Mouse (Mus musculus): ENCODE results near the gene Ybx1. TPM values are rescaled to one million over a fixed set of nuclear protein-coding genes. Genes with fewer than 3 reads are reported as not detected.

The Ybx1 gene
- polyA plus RNA-seq, 1 experiment, result 1,779 TPM

- H3K36me3 ChIP-seq (replicated peaks; ENCODE audit: low read length), result peaks cover 2% of the 10 kb centered on the region
- H3K4me3 ChIP-seq (replicated peaks), result peak overlapping the region; percentile 31
- peaks cover 26% of the 10 kb centered on the region for H3K27me3 ChIP-seq (replicated peaks)
- H3K4me1 ChIP-seq, result peaks cover 83% of the 10 kb centered on the region
- no peak for TF ChIP-seq FLI1 (IDR thresholded peaks at IDR 0.05; ENCODE audit: low read length)
- TF ChIP-seq GATA1 (IDR thresholded peaks at IDR 0.05; ENCODE audit: borderline replicate concordance, low read length), result no peak
- H3K9me3 ChIP-seq, result no peaks in the 10 kb centered on the region
Measured at GRCm38 (mm10) chr4:119254012-119254618, 40.3 kb downstream of the Ybx1 start.

DNA sequence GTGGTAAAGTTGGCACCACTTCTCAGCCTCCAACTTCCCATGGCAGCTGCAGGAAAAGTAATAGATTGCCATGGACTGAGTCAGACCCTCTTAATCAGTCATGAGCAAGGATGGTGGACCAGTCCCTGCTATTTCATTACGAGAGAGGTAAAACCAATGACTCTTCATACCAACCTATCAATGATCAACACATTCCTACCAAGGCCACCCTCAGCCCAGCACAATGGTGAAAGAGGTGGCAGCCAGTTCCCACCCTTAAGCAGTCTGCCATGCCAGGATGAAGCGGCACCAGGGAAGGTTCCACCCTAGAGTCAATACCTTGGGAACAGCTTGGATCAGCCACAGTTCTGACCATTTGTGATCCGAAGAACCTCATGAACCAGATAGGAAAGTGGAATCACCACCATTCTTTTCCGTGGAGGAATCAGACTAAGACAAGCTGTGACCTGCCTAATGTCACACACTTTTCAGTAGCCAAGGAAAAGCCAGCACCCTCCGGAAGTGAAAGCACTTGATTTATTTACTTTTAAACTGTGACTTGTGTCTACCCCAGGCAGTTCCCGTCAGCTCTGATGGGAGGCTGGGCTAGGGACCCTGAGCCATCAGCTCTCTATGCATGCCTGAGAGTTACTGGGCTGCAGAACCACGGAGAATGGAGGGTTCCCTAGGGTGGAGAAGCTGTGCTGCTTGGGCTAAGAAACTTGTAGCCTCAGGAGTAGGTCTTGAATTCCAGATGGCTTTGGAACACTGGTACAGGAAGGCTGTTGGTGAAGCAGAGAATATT is 42.2 kb downstream of the Ybx1 start:
- H3K4me1 ChIP-seq, result peaks cover 85% of the 10 kb centered on the region
- peaks cover 20% of the 10 kb centered on the region for H3K36me3 ChIP-seq (replicated peaks; ENCODE audit: low read length)
- no peaks in the 10 kb centered on the region for H3K9me3 ChIP-seq
- peaks cover 24% of the 10 kb centered on the region for H3K27me3 ChIP-seq (replicated peaks)
- TF ChIP-seq GATA1 (IDR thresholded peaks at IDR 0.05; ENCODE audit: borderline replicate concordance, low read length), result no peak
- TF ChIP-seq FLI1 (IDR thresholded peaks at IDR 0.05; ENCODE audit: low read length), result no peak
- H3K4me3 ChIP-seq (replicated peaks), result no peak overlapping the region

DNA sequence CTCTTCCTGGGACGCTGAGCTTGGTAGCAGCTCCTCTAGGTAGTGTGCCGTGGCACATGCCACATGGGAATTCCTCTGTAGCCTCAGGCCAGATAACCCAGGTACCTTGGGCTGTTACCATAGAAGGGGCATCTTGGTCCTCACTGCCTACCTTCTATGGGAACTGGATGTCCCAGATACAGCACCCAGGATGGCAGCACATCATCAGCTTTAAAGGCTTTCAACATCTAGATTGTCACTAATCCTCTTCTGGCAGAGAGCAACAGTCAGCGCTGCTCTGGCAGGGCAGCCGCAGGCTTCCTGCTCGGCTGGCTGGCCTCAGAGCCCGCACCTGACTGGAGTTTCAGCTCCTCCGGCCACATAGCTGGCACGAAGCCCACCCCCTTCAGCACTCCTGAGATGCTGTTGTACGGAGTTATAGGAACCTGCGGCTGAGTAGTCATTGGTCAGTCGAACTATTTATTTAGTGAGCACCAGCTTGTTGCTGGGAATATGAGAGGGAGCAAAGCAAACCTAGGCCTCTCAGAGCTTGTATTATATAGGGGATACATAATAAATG is 45.9 kb downstream of the Ybx1 start:
- Histone ChIP-seq H3K27me3 (replicated peaks) (peaks cover 14% of the 10 kb centered on the region), H3K36me3 (replicated peaks; ENCODE audit: low read length) (peaks cover 57% of the 10 kb centered on the region), H3K4me3 (replicated peaks) (no peak overlapping the region), H3K9me3 (no peaks in the 10 kb centered on the region), H3K4me1 (peaks cover 81% of the 10 kb centered on the region)
- TF ChIP-seq FLI1 (IDR thresholded peaks at IDR 0.05; ENCODE audit: low read length) (no peak), GATA1 (IDR thresholded peaks at IDR 0.05; ENCODE audit: borderline replicate concordance, low read length) (no peak)

- peaks cover 12% of the 10 kb centered on the region for H3K27me3 ChIP-seq (replicated peaks)
- H3K36me3 ChIP-seq (replicated peaks; ENCODE audit: low read length), result peaks cover 65% of the 10 kb centered on the region
- peaks cover 73% of the 10 kb centered on the region for H3K4me1 ChIP-seq
- H3K4me3 ChIP-seq (replicated peaks), result no peak overlapping the region
- TF ChIP-seq GATA1 (IDR thresholded peaks at IDR 0.05; ENCODE audit: borderline replicate concordance, low read length), result no peak
- TF ChIP-seq FLI1 (IDR thresholded peaks at IDR 0.05; ENCODE audit: low read length), result no peak
- H3K9me3 ChIP-seq, result no peaks in the 10 kb centered on the region
Measured at GRCm38 (mm10) chr4:119247462-119248235, 46.8 kb downstream of the Ybx1 start.

DNA sequence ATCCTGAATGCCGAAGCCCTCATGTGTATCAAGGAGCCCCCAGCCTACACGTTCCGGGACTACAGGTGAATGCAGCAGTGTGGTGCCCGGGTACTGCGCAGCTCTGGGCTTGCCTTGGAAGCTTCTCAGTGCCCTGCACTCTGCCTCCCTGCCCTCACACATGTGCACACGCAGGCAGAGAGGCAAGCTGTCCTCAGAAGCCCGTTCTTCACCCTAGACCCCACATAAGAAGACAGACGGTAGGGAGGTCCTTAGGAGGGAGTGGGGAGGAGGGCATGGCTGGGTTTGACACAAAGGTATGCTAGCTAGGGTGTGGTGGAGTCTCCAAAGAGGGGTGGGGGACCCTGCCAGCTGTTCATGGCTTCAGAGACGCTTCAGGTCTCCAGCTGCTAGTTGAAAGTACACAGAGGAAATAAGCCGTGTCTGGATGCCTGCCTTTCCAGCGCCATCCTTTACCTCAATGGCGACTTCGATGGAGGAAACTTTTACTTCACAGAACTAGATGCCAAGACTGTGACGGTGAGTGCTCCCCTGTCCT is 47.6 kb downstream of the Ybx1 start:
- Histone ChIP-seq H3K4me3 (replicated peaks) (peak overlapping the region; percentile 30), H3K27me3 (replicated peaks) (peaks cover 6% of the 10 kb centered on the region), H3K9me3 (no peaks in the 10 kb centered on the region), H3K36me3 (replicated peaks; ENCODE audit: low read length) (peaks cover 74% of the 10 kb centered on the region), H3K4me1 (peaks cover 70% of the 10 kb centered on the region)
- TF ChIP-seq GATA1 (IDR thresholded peaks at IDR 0.05; ENCODE audit: borderline replicate concordance, low read length) (no peak), FLI1 (IDR thresholded peaks at IDR 0.05; ENCODE audit: low read length) (no peak)

GRCm38 (mm10) chr4:119245961-119246360 is 48.4 kb downstream of the Ybx1 start:
- H3K9me3 ChIP-seq, result no peaks in the 10 kb centered on the region
- H3K4me1 ChIP-seq, result peaks cover 67% of the 10 kb centered on the region
- H3K4me3 ChIP-seq (replicated peaks), result peak overlapping the region; percentile 11
- H3K27me3 ChIP-seq (replicated peaks), result no peaks in the 10 kb centered on the region
- peaks cover 82% of the 10 kb centered on the region for H3K36me3 ChIP-seq (replicated peaks; ENCODE audit: low read length)
- TF ChIP-seq GATA1 (IDR thresholded peaks at IDR 0.05; ENCODE audit: borderline replicate concordance, low read length) (no peak), FLI1 (IDR thresholded peaks at IDR 0.05; ENCODE audit: low read length) (no peak)

DNA sequence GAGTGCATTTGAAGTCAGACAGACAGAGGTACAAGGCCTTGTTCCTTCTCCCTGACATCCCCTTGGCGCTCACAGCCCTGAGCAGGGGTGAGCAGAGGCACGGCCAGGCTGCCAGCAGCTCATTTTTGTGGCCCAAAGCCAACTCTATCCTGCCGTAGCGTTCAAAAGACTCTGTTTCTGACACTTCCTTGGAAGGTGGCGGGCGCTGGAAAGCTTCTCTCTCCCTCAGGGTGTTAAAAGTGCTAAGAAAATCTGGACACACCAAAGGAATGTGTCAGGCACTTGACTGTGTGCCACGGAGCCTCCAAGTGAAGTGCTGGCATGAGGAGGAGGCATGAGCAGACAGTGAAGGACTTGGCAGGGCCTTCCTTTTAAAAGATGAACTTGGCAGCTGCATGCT is 48.8 kb downstream of the Ybx1 start:
- no peaks in the 10 kb centered on the region for H3K27me3 ChIP-seq (replicated peaks)
- H3K4me1 ChIP-seq, result peaks cover 64% of the 10 kb centered on the region
- H3K36me3 ChIP-seq (replicated peaks; ENCODE audit: low read length), result peaks cover 86% of the 10 kb centered on the region
- H3K9me3 ChIP-seq, result no peaks in the 10 kb centered on the region
- H3K4me3 ChIP-seq (replicated peaks), result no peak overlapping the region
- TF ChIP-seq GATA1 (IDR thresholded peaks at IDR 0.05; ENCODE audit: borderline replicate concordance, low read length), result no peak
- TF ChIP-seq FLI1 (IDR thresholded peaks at IDR 0.05; ENCODE audit: low read length), result no peak

DNA sequence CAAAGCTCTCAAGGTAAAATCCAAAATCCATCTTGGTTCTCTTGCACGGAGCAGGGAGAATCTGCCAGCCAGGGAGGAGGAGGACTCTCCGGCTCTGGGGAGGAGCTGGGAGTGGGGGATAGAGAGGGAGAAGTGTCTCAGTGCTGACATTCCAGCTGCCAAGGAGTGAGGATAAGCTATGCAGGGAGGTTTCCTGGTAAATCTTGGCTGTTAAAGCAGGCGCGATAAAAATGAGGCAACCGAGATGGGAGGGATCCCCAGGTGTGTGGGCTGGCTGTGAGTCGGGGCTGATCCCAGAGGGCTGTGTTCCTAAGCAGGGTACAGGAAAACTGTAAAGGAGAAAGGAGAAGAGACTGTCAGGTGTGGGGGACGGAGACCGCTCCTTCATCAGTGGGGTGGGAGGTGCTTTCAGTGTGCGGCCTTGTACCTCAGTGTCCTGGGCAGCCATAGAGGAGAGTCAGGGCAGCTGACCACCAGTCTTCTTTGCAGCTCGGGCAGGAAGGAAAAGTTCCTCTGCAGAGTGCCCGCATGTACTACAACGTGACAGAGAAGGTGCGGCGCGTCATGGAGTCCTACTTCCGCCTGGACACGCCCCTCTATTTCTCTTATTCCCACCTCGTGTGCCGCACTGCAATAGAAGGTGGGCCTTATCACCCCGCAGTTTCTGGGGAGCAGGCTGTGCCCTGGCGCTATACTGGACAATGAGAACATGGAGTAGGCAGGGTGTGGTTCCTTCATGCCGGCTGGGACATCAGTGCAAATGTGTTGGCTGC is 49.8 kb downstream of the Ybx1 start:
- H3K36me3 ChIP-seq (replicated peaks; ENCODE audit: low read length), result peaks cover 90% of the 10 kb centered on the region

GRCm38 (mm10) chr4:119242571-119242970 is 51.8 kb downstream of the Ybx1 start:
- peaks cover 67% of the 10 kb centered on the region for H3K4me1 ChIP-seq
- peaks cover 84% of the 10 kb centered on the region for H3K36me3 ChIP-seq (replicated peaks; ENCODE audit: low read length)
- no peaks in the 10 kb centered on the region for H3K27me3 ChIP-seq (replicated peaks)
- TF ChIP-seq FLI1 (IDR thresholded peaks at IDR 0.05; ENCODE audit: low read length) (no peak), GATA1 (IDR thresholded peaks at IDR 0.05; ENCODE audit: borderline replicate concordance, low read length) (no peak)
- no peak overlapping the region for H3K4me3 ChIP-seq (replicated peaks)
- H3K9me3 ChIP-seq, result no peaks in the 10 kb centered on the region

More for the DNA sequence above, 49.8 kb downstream of the Ybx1 start:
- Histone ChIP-seq H3K4me1 (peaks cover 59% of the 10 kb centered on the region), H3K9me3 (no peaks in the 10 kb centered on the region), H3K4me3 (replicated peaks) (no peak overlapping the region), H3K27me3 (replicated peaks) (no peaks in the 10 kb centered on the region)
- no peak for TF ChIP-seq FLI1 (IDR thresholded peaks at IDR 0.05; ENCODE audit: low read length)
- no peak for TF ChIP-seq GATA1 (IDR thresholded peaks at IDR 0.05; ENCODE audit: borderline replicate concordance, low read length)
